Mouse (Mus musculus) central nervous system, embryonic 14 days (tissue): ENCODE results near the gene Lcn2. TPM values are rescaled to one million over a fixed set of nuclear protein-coding genes. Genes with fewer than 3 reads are reported as not detected.

Source experiments
- polyA plus RNA-seq: library from polyadenylated mRNA; depleted of rRNA; stranded (reverse); fragments of >200 nt; gene quantifications from 2 replicates; pipeline ENCODE4 v1.2.3, GENCODE M21; 2012; rRNA removed

The Lcn2 gene
- 0.70 and 1.2 TPM in 2 replicates for polyA plus RNA-seq

GRCm38 (mm10) chr2:32387706-32388490 is at the start of gene Lcn2:
Lcn2 (minus strand) TSS chr2:32388252.

GRCm38 (mm10) chr2:32395484-32395945 is 7.5 kb upstream of the Lcn2 start, which contains the start of gene Ptges2:
Ptges2 (plus strand) TSS chr2:32395896.

GRCm38 (mm10) chr2:32381775-32382223 is 6.3 kb downstream of the Lcn2 start, which contains the start of gene 1110008P14Rik:
1110008P14Rik (minus strand) TSS chr2:32381938.

GRCm38 (mm10) chr2:32353007-32353542 is 35.0 kb downstream of the Lcn2 start, which contains the start of gene Dnm1:
Dnm1 (minus strand) TSS chr2:32353338.

GRCm38 (mm10) chr2:32352151-32353006 is 35.7 kb downstream of the Lcn2 start, which contains the start of gene Ciz1:
Ciz1 (plus strand) TSS chr2:32352327.

Other genes starting within 250 kb of the Lcn2 start
- gene Prrc2b, start 237.2 kb downstream of the Lcn2 start, polyA plus RNA-seq, result 97.5 and 108 TPM in 2 replicates
- gene Pomt1, start 151.7 kb downstream of the Lcn2 start, polyA plus RNA-seq, result 40.2 and 43.3 TPM in 2 replicates
- 71.8 and 74.1 TPM in 2 replicates for gene Uck1, start 128.1 kb downstream of the Lcn2 start, polyA plus RNA-seq
- 51.7 and 57.5 TPM in 2 replicates for gene Golga2, start 100.9 kb downstream of the Lcn2 start, polyA plus RNA-seq
- gene Swi5, start 100.2 kb downstream of the Lcn2 start, polyA plus RNA-seq, result 373 and 404 TPM in 2 replicates
- gene Ciz1, start 35.9 kb downstream of the Lcn2 start, polyA plus RNA-seq, result 227 and 232 TPM in 2 replicates
- gene Dnm1, start 34.9 kb downstream of the Lcn2 start, polyA plus RNA-seq, result 141 and 226 TPM in 2 replicates
- 81.0 and 92.5 TPM in 2 replicates for gene 1110008P14Rik, start 6.3 kb downstream of the Lcn2 start, polyA plus RNA-seq
- 44.8 and 49.5 TPM in 2 replicates for gene Ptges2, start 7.6 kb upstream of the Lcn2 start, polyA plus RNA-seq
- 3.7 and 4.0 TPM in 2 replicates for gene Naif1, start 62.2 kb upstream of the Lcn2 start, polyA plus RNA-seq
- gene Slc25a25, start 63.2 kb upstream of the Lcn2 start, polyA plus RNA-seq, result 36.9 and 37.6 TPM in 2 replicates
- gene Fam102a, start 147.1 kb upstream of the Lcn2 start, polyA plus RNA-seq, result 8.6 and 10.4 TPM in 2 replicates
- 162 and 163 TPM in 2 replicates for gene Dpm2, start 182.6 kb upstream of the Lcn2 start, polyA plus RNA-seq
- 12.2 and 12.4 TPM in 2 replicates for gene Pip5kl1, start 186.5 kb upstream of the Lcn2 start, polyA plus RNA-seq
- gene 9430097D07Rik, start 187.4 kb upstream of the Lcn2 start, polyA plus RNA-seq, result 0.16 and 0.17 TPM in 2 replicates
- 17.9 and 23.0 TPM in 2 replicates for gene St6galnac4, start 198.8 kb upstream of the Lcn2 start, polyA plus RNA-seq
- 20.1 and 25.6 TPM in 2 replicates for gene St6galnac6, start 211.5 kb upstream of the Lcn2 start, polyA plus RNA-seq
- 35.9 and 36.5 TPM in 2 replicates for gene Ak1, start 233.5 kb upstream of the Lcn2 start, polyA plus RNA-seq